Mouse (Mus musculus): ENCODE results near the gene 2210010C04Rik. TPM values are rescaled to one million over a fixed set of nuclear protein-coding genes. Genes with fewer than 3 reads are reported as not detected.
"Not testable (repeated sequence)": the region's sequence is repeated elsewhere in the genome, so short reads cannot be mapped to it uniquely, and the experiment has no call there.

2210010C04Rik gene
- polyA plus RNA-seq, 1 experiment from 2014 or later = 1.5 TPM

- H3K36me3 ChIP-seq; H3K27ac ChIP-seq; H3K4me1 ChIP-seq (replicated peaks); H3K4me2 ChIP-seq (replicated peaks); H3K9me3 ChIP-seq; H3K4me3 ChIP-seq (replicated peaks); H3K9ac ChIP-seq; H3K27me3 ChIP-seq (replicated peaks); ATAC-seq: not testable (repeated sequence)
Observed at GRCm38 (mm10) chr6:40999379-40999778, 35.9 kb downstream of the 2210010C04Rik start, which contains the start of gene Gm2663. Gene Gm2663, minus strand, starts transcription at chr6:40999479.

Other genes starting within 250 kb of the 2210010C04Rik start
- not detected in 2 replicates for gene Moxd2, start 148.0 kb downstream of the 2210010C04Rik start, polyA plus RNA-seq (2015; fragmentation: Nextera tagmentation; extraction: Ambion mirVana)
- gene Prss58, start 135.1 kb downstream of the 2210010C04Rik start, polyA plus RNA-seq (2015; fragmentation: Nextera tagmentation; extraction: Ambion mirVana) = not detected in 2 replicates
- gene 1700074P13Rik, start 95.0 kb downstream of the 2210010C04Rik start, polyA plus RNA-seq (2015; fragmentation: Nextera tagmentation; extraction: Ambion mirVana) = not detected in 2 replicates
- gene Gm4744, start 83.6 kb downstream of the 2210010C04Rik start, polyA plus RNA-seq (2015; fragmentation: Nextera tagmentation; extraction: Ambion mirVana) = not detected in 2 replicates
- 0.42 TPM in 1 of 2 replicates, not detected in the other for gene 1810009J06Rik, start 70.8 kb downstream of the 2210010C04Rik start, polyA plus RNA-seq (2015; fragmentation: Nextera tagmentation; extraction: Ambion mirVana)
- 0.62 and 1.1 TPM in 2 replicates for gene Gm2663, start 36.0 kb downstream of the 2210010C04Rik start, polyA plus RNA-seq (2015; fragmentation: Nextera tagmentation; extraction: Ambion mirVana)